In genomic region chr15:74187371-74188070, GRCm38 (mm10) we compare ENCODE assay signal across 23 mouse cellular contexts.
DNase-seq lines count a peak whose midpoint lies in the region; ATAC-seq and TF ChIP-seq lines count a peak whose summit lies in the region.
"Had no signal": no experiment of that assay in that cellular context is flagged by ENCODE, and none has a peak within 500 bp of the region (broad histone marks: within the 10 kb centered on the region; RNA-seq: fewer than 3 reads in every experiment).

No protein-coding gene starts in this region.

- no peak overlapping the region for H3K9ac ChIP-seq in hindbrain, embryonic 14.5 days
- H3K9ac ChIP-seq in hindbrain, postnatal 0 days (replicated peaks; ENCODE audit: low read length), result no peak overlapping the region
- H3K9ac ChIP-seq in ES-Bruce4 (ENCODE audit: low read depth, poor library complexity, severe bottlenecking), result no peak overlapping the region
- H3K9ac ChIP-seq in kidney, embryonic 14.5 days (ENCODE audit: low read depth, low read length), result no peak overlapping the region
- H3K9ac ChIP-seq: embryonic facial prominence, embryonic 12.5 days; heart, embryonic 13.5 days; hindbrain, embryonic 12.5 days had no signal

- DNase-seq in hindbrain, embryonic 14.5 days (ENCODE audit: low spot score), result no peak
- no peak for DNase-seq in hindbrain, postnatal 0 days (ENCODE audit: low spot score)
- DNase-seq in 416B (ENCODE audit: low read depth) (peak; percentile 7), WW6 (ENCODE audit: low read depth, low spot score) (peak; percentile 73)
- no peak for DNase-seq in cerebellum, postnatal 10 days
- DNase-seq in c-Kit-positive CD71-positive TER-119-positive erythroid progenitor cells, embryonic 14.5 days (ENCODE audit: low spot score), result no peak
- DNase-seq: adrenal gland, adult 8-10 months; adrenal gland, postnatal 36 days; B cell, adult 2 months; cerebellum, adult 11 months; cerebellum, adult 8-10 months; cerebellum, postnatal 25 days; gastrocnemius, postnatal 36 days; heart, adult 11 months; heart, postnatal 4 days; kidney, adult 8-10 months had no signal

- no peak for TF ChIP-seq CTCF in hindbrain, postnatal 0 days (IDR thresholded peaks at IDR 0.05; ENCODE audit: low read depth)
- no peak for TF ChIP-seq CTCF in ES-Bruce4 (IDR thresholded peaks at IDR 0.05; ENCODE audit: low read depth, low read length)

- no peaks in the 10 kb centered on the region for H3K27me3 ChIP-seq in hindbrain, embryonic 14.5 days (ENCODE audit: control insufficient read depth, insufficient read depth, low read length)
- H3K27me3 ChIP-seq in hindbrain, postnatal 0 days (ENCODE audit: insufficient read depth, low read length), result no peaks in the 10 kb centered on the region
- H3K27me3 ChIP-seq in ES-Bruce4 (ENCODE audit: control insufficient read depth, insufficient read depth, low read length, poor library complexity, severe bottlenecking), result no peaks in the 10 kb centered on the region
- H3K27me3 ChIP-seq in kidney, embryonic 14.5 days (ENCODE audit: control insufficient read depth, insufficient read depth, low read length), result peaks cover 25% of the 10 kb centered on the region; the same call in 1 of the 2 replicates
- H3K27me3 ChIP-seq: embryonic facial prominence, embryonic 12.5 days; heart, embryonic 13.5 days had no signal

- TF ChIP-seq POLR2A in ES-Bruce4 (IDR thresholded peaks at IDR 0.05; ENCODE audit: insufficient read depth, low read length), result no peak

- no peak overlapping the region for H3K4me2 ChIP-seq in hindbrain, embryonic 14.5 days (replicated peaks)
- no peak overlapping the region for H3K4me2 ChIP-seq in hindbrain, postnatal 0 days (ENCODE audit: low read depth, low read length)
- H3K4me2 ChIP-seq in kidney, embryonic 14.5 days (replicated peaks; ENCODE audit: low read depth, low read length), result no peak overlapping the region
- H3K4me2 ChIP-seq: embryonic facial prominence, embryonic 12.5 days; heart, embryonic 13.5 days; hindbrain, embryonic 12.5 days had no signal

- H3K9me3 ChIP-seq in hindbrain, embryonic 14.5 days (ENCODE audit: control insufficient read depth, low read length), result no peaks in the 10 kb centered on the region
- H3K9me3 ChIP-seq in hindbrain, postnatal 0 days (ENCODE audit: low read length), result no peaks in the 10 kb centered on the region
- no peaks in the 10 kb centered on the region for H3K9me3 ChIP-seq in ES-Bruce4 (replicated peaks; ENCODE audit: control insufficient read depth, insufficient read depth, low read length, poor library complexity, severe bottlenecking)
- H3K9me3 ChIP-seq in kidney, embryonic 14.5 days (ENCODE audit: control insufficient read depth, low read length), result no peaks in the 10 kb centered on the region
- H3K9me3 ChIP-seq: embryonic facial prominence, embryonic 12.5 days; heart, embryonic 13.5 days; hindbrain, embryonic 12.5 days had no signal

- H3K4me1 ChIP-seq in hindbrain, embryonic 14.5 days (replicated peaks; ENCODE audit: control insufficient read depth, insufficient read depth, low read length), result 0 out of 2 replicates have a peak, but pooled peaks cover 4% of the 10 kb centered on the region
- H3K4me1 ChIP-seq in hindbrain, postnatal 0 days (ENCODE audit: insufficient read depth, low read length), result no peaks in the 10 kb centered on the region
- peaks cover 4% of the 10 kb centered on the region for H3K4me1 ChIP-seq in ES-Bruce4 (ENCODE audit: control insufficient read depth, insufficient read depth, low read length)
- H3K4me1 ChIP-seq in kidney, embryonic 14.5 days (ENCODE audit: control insufficient read depth, insufficient read depth, low read length), result no peaks in the 10 kb centered on the region
- H3K4me1 ChIP-seq: embryonic facial prominence, embryonic 12.5 days; heart, embryonic 13.5 days; hindbrain, embryonic 12.5 days had no signal

- ATAC-seq in hindbrain, embryonic 14.5 days (ENCODE audit: low FRiP score), result no peak
- ATAC-seq in hindbrain, postnatal 0 days, result no peak
- ATAC-seq in kidney, embryonic 14.5 days (ENCODE audit: low FRiP score, low TSS enrichment), result no peak
- ATAC-seq: CD4-positive, CD25-positive, alpha-beta regulatory T cell, adult 4 months; intestine, postnatal 0 days had no signal

- peak; percentile 33; the same call in 1 of the 2 replicates for TF ChIP-seq EP300 in ES-Bruce4 (IDR thresholded peaks at IDR 0.05; ENCODE audit: insufficient read depth, low read depth, low read length)

- H3K27ac ChIP-seq in hindbrain, embryonic 14.5 days, result 0 out of 2 replicates have a peak overlapping the region, but pooled peaks have one; percentile 11
- no peak overlapping the region for H3K27ac ChIP-seq in hindbrain, postnatal 0 days
- peak overlapping the region; percentile 86 for H3K27ac ChIP-seq in ES-Bruce4 (ENCODE audit: insufficient read depth, low read length)
- H3K27ac ChIP-seq in kidney, embryonic 14.5 days (ENCODE audit: low read depth, low read length), result no peak overlapping the region
- H3K27ac ChIP-seq: embryonic facial prominence, embryonic 12.5 days; heart, embryonic 13.5 days; hindbrain, embryonic 12.5 days had no signal

- H3K4me3 ChIP-seq in hindbrain, embryonic 14.5 days (replicated peaks; ENCODE audit: low read length), result no peak overlapping the region
- no peak overlapping the region for H3K4me3 ChIP-seq in hindbrain, postnatal 0 days (ENCODE audit: low read length)
- no peak overlapping the region; the same call in 1 of the 2 replicates for H3K4me3 ChIP-seq in ES-Bruce4 (ENCODE audit: low read depth, low read length)
- no peak overlapping the region for H3K4me3 ChIP-seq in kidney, embryonic 14.5 days (ENCODE audit: low read length)
- H3K4me3 ChIP-seq: embryonic facial prominence, embryonic 12.5 days; heart, embryonic 13.5 days; hindbrain, embryonic 12.5 days had no signal

- no peaks in the 10 kb centered on the region for H3K36me3 ChIP-seq in hindbrain, embryonic 14.5 days (replicated peaks; ENCODE audit: control insufficient read depth, insufficient read depth)
- H3K36me3 ChIP-seq in hindbrain, postnatal 0 days (ENCODE audit: insufficient read depth, low read length), result no peaks in the 10 kb centered on the region
- no peaks in the 10 kb centered on the region for H3K36me3 ChIP-seq in ES-Bruce4 (ENCODE audit: control insufficient read depth, insufficient read depth, low read length, poor library complexity, severe bottlenecking)
- no peaks in the 10 kb centered on the region for H3K36me3 ChIP-seq in kidney, embryonic 14.5 days (ENCODE audit: control insufficient read depth, insufficient read depth, low read length)
- H3K36me3 ChIP-seq: embryonic facial prominence, embryonic 12.5 days; heart, embryonic 13.5 days; hindbrain, embryonic 12.5 days had no signal

Comparison
In these comparisons a context has a peak if more than half of its experiments do, and no peak if none do; other contexts are left out.
1. H3K27ac ChIP-seq: peak in hindbrain, embryonic 14.5 days (single experiment) and ES-Bruce4 (single experiment); none in hindbrain, postnatal 0 days (single experiment) and kidney, embryonic 14.5 days (single experiment).
2. DNase-seq: peak in 416B (single experiment) and WW6 (single experiment); none in hindbrain, embryonic 14.5 days (single experiment), hindbrain, postnatal 0 days (single experiment), cerebellum, postnatal 10 days (0 of 2) and c-Kit-positive CD71-positive TER-119-positive erythroid progenitor cells, embryonic 14.5 days (single experiment).